Mouse (Mus musculus): ENCODE results near the gene Acsf3. TPM values are rescaled to one million over a fixed set of nuclear protein-coding genes. Genes with fewer than 3 reads are reported as not detected.
A peak's percentile ranks its signal among the peaks of the same experiment; 100 is the strongest.

The Acsf3 gene
- polyA plus RNA-seq, 1 experiment from 2014 or later: 16.4 TPM

DNA sequence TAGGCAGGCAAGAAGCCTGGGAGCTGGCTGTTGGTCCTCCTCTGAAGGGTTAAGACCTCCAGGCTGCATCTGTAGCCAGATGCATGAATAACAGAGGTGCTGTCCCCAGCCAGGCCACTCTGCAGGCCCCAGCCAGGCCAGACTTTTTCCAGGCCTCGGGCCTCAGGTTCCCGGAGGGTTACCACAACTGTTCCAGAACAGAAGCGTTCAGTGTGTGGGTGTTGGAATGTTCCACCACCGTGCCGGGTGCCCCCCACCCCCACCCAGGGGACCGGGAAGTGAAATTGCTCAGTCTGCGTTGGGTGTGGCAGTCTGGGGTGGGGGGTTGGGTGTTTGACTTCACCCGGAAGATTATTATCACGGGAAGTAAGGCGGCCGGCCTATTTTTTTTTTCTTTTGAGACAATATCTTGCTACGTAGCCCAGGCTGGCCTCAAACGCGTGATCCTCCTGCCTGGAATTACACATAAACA is 12.0 kb upstream of the Acsf3 start:
- H3K9ac ChIP-seq (replicated peaks): no peak overlapping the region

DNA sequence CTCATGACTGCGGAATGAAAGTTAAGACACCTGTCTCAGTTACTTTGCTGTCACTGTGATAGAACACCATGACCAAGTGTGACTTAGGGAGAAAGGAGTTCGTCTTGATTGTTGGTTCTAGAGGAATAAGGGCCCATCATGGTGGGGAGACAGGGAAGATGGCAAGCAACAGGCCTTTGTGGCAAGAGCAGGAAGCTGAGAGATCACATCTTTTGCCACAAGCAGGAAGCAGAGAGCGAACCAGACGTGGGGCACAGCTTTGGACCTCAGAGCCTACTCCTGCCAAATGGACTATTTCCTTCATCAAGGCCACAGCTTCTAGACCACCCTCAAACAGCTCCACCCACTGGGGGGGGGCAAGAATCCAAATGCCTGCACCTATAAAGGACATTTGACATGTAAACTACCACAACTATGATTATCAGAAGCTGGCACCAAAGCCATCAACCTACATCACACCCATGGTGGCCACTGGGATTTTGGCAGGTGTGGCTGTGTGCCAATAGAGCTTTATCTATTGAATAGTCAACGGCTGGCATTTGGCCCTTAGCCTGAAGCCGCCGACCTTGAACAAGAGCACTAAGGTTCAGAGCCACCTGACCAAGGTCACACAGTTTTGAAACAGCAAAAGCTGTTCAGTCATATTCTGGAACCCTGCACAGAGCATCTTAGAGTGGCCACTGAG is 10.4 kb upstream of the Acsf3 start:
- peaks cover 20% of the 10 kb centered on the region for H3K4me1 ChIP-seq
- H3K9ac ChIP-seq (replicated peaks): no peak overlapping the region
- 88% methylated on average over 7 of the region's 7 CpGs for WGBS
- no peak for ATAC-seq (replicated peaks)
- no peak overlapping the region for H3K4me2 ChIP-seq (replicated peaks)
- H3K36me3 ChIP-seq: no peaks in the 10 kb centered on the region
- no peaks in the 10 kb centered on the region for H3K9me3 ChIP-seq
- no peaks in the 10 kb centered on the region for H3K27me3 ChIP-seq
- H3K27ac ChIP-seq (replicated peaks): no peak overlapping the region
- H3K4me3 ChIP-seq: no peak overlapping the region

More for the DNA sequence above, 12.0 kb upstream of the Acsf3 start:
- Histone ChIP-seq H3K9me3 (no peaks in the 10 kb centered on the region), H3K36me3 (no peaks in the 10 kb centered on the region), H3K4me2 (replicated peaks) (no peak overlapping the region), H3K4me3 (no peak overlapping the region), H3K4me1 (peaks cover 16% of the 10 kb centered on the region; the same call in 1 of the 2 replicates), H3K27ac (replicated peaks) (no peak overlapping the region), H3K27me3 (no peaks in the 10 kb centered on the region)
- WGBS: 85% methylated on average over 14 of the region's 14 CpGs
- no peak for ATAC-seq (replicated peaks)

DNA sequence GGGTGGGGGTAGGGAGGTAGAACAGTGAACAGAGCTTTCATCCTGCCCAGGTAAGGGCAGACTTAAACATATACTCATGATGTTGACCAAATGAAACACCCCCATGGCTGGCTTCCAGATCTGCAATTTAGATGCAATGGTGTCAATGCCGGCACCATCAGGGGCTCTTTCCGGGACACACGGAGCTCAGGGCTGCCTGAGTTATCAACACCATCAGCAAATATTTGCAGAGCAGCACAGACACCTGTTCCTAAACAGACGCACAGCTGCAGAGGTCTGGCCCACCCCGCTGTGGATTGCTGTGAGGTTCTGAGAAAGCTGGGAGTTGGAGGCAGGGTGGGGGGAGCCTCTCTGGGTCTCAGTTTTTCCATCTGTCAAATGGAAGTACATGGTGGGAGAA is 9.1 kb upstream of the Acsf3 start:
- no peak for ATAC-seq (replicated peaks)
- Histone ChIP-seq H3K36me3 (no peaks in the 10 kb centered on the region), H3K27me3 (no peaks in the 10 kb centered on the region), H3K9me3 (no peaks in the 10 kb centered on the region), H3K4me3 (no peak overlapping the region), H3K4me1 (peaks cover 17% of the 10 kb centered on the region), H3K27ac (replicated peaks) (no peak overlapping the region), H3K4me2 (replicated peaks) (no peak overlapping the region), H3K9ac (replicated peaks) (no peak overlapping the region)
- WGBS: 80% methylated on average over 5 of the region's 5 CpGs

DNA sequence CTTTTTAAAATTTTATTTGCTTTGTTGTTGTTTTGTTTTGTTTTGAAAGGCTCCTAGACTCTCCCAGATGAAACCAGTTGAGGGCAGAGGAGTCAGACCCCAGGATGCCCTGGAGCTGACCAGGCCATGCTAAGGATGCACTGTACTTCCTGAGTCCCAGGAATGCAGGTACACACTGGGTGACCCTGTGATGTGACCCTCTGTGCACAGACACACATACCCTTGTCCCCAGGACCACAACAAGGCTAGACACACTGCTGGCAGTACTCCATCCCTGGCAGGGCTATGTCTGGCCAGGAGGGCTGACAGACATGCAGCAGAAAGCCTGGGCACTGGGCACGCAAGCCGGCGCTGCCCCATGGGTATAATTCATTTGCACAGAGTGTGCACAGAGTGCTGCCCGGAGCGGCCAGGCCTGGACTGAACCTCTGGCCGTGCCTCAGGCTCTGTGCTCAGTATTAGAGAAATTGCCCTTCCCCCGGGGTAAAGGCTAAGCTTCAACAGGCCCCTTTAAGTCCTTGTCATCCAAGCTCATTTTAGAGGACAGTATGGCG is 8.6 kb upstream of the Acsf3 start:
- no peak for ATAC-seq (replicated peaks)
- Histone ChIP-seq H3K36me3 (no peaks in the 10 kb centered on the region), H3K9me3 (no peaks in the 10 kb centered on the region), H3K27ac (replicated peaks) (no peak overlapping the region), H3K27me3 (no peaks in the 10 kb centered on the region), H3K9ac (replicated peaks) (no peak overlapping the region), H3K4me3 (no peak overlapping the region), H3K4me2 (replicated peaks) (no peak overlapping the region), H3K4me1 (peaks cover 17% of the 10 kb centered on the region)
- 59% methylated on average over 8 of the region's 8 CpGs for WGBS

DNA sequence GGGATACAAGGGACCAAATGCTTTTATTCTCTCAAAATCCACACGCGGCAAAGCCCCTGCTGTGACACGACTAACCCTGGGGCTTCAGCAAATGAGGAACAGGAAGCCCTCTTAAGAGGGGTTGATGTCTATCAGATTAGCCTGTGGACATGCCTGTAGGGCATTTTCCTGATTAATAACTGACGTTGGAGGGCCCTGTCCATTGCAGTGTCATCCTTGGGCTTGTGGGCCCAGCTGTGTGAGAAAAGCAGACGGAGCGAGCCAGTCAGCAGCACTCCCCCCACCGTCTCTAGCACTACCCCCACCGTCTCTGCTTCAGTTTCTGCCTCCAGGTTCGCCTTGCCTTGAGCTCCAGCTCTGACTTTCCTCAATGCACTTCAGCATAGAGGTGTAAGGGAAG is 8.1 kb upstream of the Acsf3 start:
- no peak overlapping the region for H3K9ac ChIP-seq (replicated peaks)
- H3K4me1 ChIP-seq: peaks cover 17% of the 10 kb centered on the region
- WGBS: 51% methylated on average over 9 of the region's 9 CpGs
- H3K27ac ChIP-seq (replicated peaks): no peak overlapping the region
- H3K9me3 ChIP-seq: no peaks in the 10 kb centered on the region
- H3K4me2 ChIP-seq (replicated peaks): no peak overlapping the region
- H3K36me3 ChIP-seq: no peaks in the 10 kb centered on the region
- ATAC-seq (replicated peaks): no peak
- no peak overlapping the region for H3K4me3 ChIP-seq
- H3K27me3 ChIP-seq: no peaks in the 10 kb centered on the region

DNA sequence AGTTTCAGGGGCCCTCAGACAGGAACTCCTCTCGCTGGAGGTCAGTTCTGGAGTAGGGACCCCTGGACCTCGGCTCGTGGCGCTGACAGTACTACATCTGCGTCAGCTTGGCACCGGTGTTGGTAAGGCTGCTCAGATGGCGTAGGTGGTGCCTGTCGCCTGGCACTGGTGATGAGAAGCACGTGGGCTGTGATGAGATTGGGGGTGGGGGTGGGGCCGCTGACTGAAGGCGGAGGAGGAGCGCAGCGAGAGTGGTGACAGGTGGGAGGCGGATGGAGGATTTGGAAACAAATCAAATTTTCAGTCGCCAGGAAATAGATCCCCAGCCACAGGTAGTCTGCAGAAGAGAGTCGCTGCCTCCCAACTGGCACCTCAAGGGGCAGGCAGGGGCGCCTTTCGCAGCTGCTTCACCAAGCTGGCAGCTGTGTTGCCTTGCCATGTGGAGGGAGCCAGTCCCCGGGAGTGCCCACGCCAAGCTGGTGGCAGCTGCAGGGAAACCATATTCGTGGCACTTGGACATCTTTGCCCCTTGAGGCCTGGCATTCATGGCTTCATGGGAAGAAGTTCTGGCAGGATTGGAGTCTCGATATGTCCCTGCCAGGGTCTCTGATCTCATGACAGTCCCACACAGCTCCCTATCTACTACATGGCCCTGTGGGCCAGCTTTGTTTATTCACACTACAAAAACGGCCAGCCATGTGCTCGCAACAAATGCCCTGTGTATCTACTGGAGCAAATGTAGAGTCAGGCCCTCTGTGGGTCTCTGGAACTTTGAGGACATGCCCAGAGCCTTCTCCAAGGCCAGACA is 5.8 kb upstream of the Acsf3 start:
- WGBS: 43% methylated on average over 24 of the region's 24 CpGs
- H3K4me2 ChIP-seq (replicated peaks): no peak overlapping the region
- no peak overlapping the region for H3K4me3 ChIP-seq
- H3K36me3 ChIP-seq: no peaks in the 10 kb centered on the region
- H3K27me3 ChIP-seq: no peaks in the 10 kb centered on the region
- H3K9me3 ChIP-seq: no peaks in the 10 kb centered on the region
- peak; percentile 82 for ATAC-seq (replicated peaks)
- H3K27ac ChIP-seq (replicated peaks): peak overlapping the region; percentile 27; the same call in 1 of the 2 replicates
- H3K4me1 ChIP-seq: peaks cover 17% of the 10 kb centered on the region
- no peak overlapping the region for H3K9ac ChIP-seq (replicated peaks)

DNA sequence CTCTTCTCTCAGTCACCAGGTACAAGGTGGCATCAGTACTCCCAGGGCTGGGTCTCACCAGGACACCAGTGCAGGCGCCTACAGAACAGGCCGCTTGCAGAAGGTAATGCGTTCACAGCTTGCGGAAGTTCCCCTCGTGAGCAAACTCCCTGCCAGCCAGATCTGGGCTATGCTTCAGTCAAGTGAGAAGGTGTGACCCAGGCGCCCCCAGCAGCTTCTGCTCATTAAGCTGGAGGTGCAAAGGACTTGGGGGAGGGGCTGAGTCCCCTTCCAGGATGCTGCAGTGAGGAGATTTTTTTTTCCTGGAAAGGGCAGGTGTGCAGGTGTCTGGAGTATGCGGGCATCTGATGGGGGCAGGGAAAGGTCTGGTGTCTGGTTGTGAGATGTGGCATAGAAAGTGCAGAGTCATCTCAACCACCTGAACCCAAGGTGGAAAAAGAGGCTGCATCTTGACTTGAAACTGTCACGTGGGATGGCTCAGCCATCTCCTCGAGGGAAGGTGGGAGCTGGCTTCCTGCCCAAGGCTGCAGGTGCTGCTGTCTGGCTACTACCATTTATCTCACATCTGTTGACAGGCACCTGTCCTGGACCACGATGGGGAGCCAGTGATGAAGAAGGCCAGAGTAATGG is 2.7 kb upstream of the Acsf3 start:
- no peaks in the 10 kb centered on the region for H3K27me3 ChIP-seq
- H3K4me2 ChIP-seq (replicated peaks): no peak overlapping the region
- H3K4me1 ChIP-seq: peaks cover 35% of the 10 kb centered on the region
- 35% methylated on average over 10 of the region's 10 CpGs for WGBS
- no peaks in the 10 kb centered on the region for H3K36me3 ChIP-seq
- no peaks in the 10 kb centered on the region for H3K9me3 ChIP-seq
- no peak for ATAC-seq (replicated peaks)
- no peak overlapping the region for H3K4me3 ChIP-seq
- H3K9ac ChIP-seq (replicated peaks): no peak overlapping the region
- H3K27ac ChIP-seq (replicated peaks): no peak overlapping the region

DNA sequence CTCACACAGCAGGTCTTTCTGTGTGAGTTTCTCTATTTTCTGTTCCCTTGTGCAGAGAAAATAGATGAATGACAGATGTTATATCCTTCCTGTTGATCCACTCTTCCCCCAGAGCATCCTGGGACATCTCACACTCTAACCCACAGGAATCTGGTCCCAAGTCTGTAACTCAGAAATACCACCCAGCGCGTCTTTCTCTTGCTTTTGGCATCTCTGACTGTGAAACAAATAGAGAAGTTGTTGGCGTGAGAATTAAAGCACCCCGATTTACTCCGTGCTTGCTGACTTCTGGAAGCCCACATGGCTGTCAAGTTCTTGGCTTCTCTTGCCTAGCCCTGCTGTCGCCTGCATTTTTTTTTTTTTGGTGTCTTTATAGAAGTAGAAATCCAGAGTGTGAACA is 2.4 kb downstream of the Acsf3 start:
- Histone ChIP-seq H3K27ac (replicated peaks) (no peak overlapping the region), H3K36me3 (peaks cover 13% of the 10 kb centered on the region; the same call in 1 of the 2 replicates), H3K9ac (replicated peaks) (no peak overlapping the region), H3K4me2 (replicated peaks) (no peak overlapping the region), H3K27me3 (no peaks in the 10 kb centered on the region), H3K9me3 (no peaks in the 10 kb centered on the region), H3K4me3 (no peak overlapping the region), H3K4me1 (peaks cover 19% of the 10 kb centered on the region)
- WGBS: 80% methylated on average over 6 of the region's 6 CpGs
- ATAC-seq (replicated peaks): no peak

DNA sequence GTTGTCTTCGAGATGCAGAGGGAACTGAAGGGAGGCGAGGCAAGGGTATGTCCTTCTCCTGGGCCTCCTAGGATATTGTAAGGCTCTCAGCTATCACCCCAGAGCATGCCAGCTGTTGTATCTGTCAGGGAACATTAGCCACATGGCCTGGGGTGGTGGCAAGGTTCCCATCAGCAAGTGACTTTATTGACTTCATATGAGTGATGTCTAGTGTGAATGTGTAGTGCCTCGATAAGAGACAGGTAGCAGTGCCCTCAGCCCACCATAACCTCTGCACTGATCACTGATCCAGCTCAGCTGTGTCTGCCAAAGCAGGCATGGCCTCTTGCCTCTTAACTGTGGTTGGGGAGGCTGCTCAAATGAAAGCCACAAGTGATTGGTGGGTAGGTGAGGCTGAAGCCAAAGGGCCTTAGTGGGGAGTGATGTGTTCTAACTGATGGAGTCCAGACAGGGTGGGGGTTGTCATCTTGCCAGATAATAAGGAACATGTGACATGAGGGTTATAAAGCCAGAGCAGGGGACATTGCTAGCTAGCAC is 3.5 kb downstream of the Acsf3 start:
- Histone ChIP-seq H3K27me3 (no peaks in the 10 kb centered on the region), H3K4me2 (replicated peaks) (no peak overlapping the region), H3K9ac (replicated peaks) (no peak overlapping the region), H3K36me3 (peaks cover 13% of the 10 kb centered on the region; the same call in 1 of the 2 replicates), H3K9me3 (no peaks in the 10 kb centered on the region), H3K27ac (replicated peaks) (no peak overlapping the region), H3K4me3 (no peak overlapping the region), H3K4me1 (peaks cover 19% of the 10 kb centered on the region)
- 95% methylated on average over 3 of the region's 3 CpGs for WGBS
- no peak for ATAC-seq (replicated peaks)

DNA sequence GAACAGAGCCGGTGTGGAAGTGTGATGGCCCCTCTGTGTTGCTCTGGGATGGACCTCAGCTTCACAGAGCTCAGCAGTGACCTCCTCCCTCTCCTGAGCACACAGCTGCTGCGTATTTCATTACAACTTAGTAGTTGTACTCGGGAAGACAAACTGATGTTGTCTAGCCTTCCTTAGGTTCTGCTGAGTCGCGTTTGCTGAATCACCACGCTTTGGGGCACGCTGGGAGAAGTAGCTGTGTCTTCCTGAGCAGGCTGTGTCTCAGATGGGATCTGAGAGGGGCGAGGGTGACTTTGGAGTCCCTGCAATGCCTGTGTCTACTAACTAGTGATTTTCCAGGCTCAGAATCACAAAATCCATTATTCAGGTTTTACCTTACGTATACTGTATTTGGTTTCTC is 4.0 kb downstream of the Acsf3 start:
- WGBS: 87% methylated on average over 9 of the region's 9 CpGs
- no peak overlapping the region for H3K27ac ChIP-seq (replicated peaks)
- H3K9me3 ChIP-seq: no peaks in the 10 kb centered on the region
- peaks cover 19% of the 10 kb centered on the region for H3K4me1 ChIP-seq
- H3K36me3 ChIP-seq: peaks cover 14% of the 10 kb centered on the region; the same call in 1 of the 2 replicates
- no peak for ATAC-seq (replicated peaks)
- no peak overlapping the region for H3K4me2 ChIP-seq (replicated peaks)
- H3K9ac ChIP-seq (replicated peaks): no peak overlapping the region
- H3K4me3 ChIP-seq: no peak overlapping the region
- no peaks in the 10 kb centered on the region for H3K27me3 ChIP-seq

DNA sequence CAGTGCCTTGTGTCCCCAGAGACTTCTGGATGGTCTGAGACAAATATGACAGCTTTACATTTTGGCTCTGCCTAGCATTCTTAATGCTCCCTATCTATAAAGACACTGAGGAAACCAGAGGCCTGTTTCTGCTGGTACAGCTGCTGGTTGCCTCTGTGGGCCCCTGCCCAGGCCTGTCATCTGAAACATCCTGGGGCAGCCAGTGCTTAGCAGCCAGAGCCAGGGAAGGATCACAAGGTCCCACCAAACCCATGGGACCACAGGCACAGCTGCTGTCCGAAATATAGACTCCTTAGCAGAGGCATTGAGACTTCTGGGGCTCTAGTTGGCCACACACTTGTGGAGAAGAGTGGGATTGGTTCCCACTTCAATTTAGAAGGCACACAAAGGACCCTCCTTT is 9.5 kb downstream of the Acsf3 start:
- Histone ChIP-seq H3K9ac (replicated peaks) (no peak overlapping the region), H3K36me3 (peaks cover 21% of the 10 kb centered on the region; the same call in 1 of the 2 replicates), H3K9me3 (no peaks in the 10 kb centered on the region), H3K27ac (replicated peaks) (no peak overlapping the region), H3K27me3 (no peaks in the 10 kb centered on the region), H3K4me2 (replicated peaks) (no peak overlapping the region), H3K4me1 (no peaks in the 10 kb centered on the region), H3K4me3 (no peak overlapping the region)
- no peak for ATAC-seq (replicated peaks)
- WGBS: 76% methylated on average over 1 of the region's 1 CpGs

DNA sequence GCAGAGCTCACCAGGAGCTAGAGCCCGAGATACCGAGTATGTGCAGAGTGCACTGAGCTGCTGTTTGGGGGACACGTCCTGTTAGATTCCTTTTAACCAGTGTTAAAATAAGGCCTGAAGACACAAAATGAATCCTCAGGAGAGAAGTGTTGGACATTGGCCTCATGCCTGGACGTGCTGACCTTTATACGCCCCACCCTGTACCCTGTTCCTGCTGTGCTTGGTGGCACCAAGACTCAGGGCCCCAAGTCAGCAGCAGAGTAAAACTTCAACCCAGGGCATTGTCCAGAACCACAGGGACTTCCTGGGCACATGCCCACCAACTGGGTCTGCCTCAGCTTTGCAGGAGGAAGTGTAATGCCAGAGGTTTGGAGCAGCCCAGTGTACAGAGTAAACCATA is 14.5 kb downstream of the Acsf3 start:
- Histone ChIP-seq H3K27me3 (no peaks in the 10 kb centered on the region), H3K36me3 (peaks cover 4% of the 10 kb centered on the region; the same call in 1 of the 2 replicates), H3K27ac (replicated peaks) (no peak overlapping the region), H3K9me3 (no peaks in the 10 kb centered on the region), H3K9ac (replicated peaks) (no peak overlapping the region), H3K4me3 (no peak overlapping the region), H3K4me2 (replicated peaks) (no peak overlapping the region), H3K4me1 (peaks cover 14% of the 10 kb centered on the region)
- WGBS: 92% methylated on average over 5 of the region's 5 CpGs
- no peak for ATAC-seq (replicated peaks)

All from forebrain, embryonic 15.5 days (tissue).